Mouse (Mus musculus): Measurements from ENCODE around the gene Gdap1l1. TPM values are rescaled to one million over a fixed set of nuclear protein-coding genes. Genes with fewer than 3 reads are reported as not detected.
"Not testable (repeated sequence)": the region's sequence is repeated elsewhere in the genome, so short reads cannot be mapped to it uniquely, and the experiment has no call there.

Gdap1l1 gene
- polyA plus RNA-seq, 1 experiment from 2014 or later: 0.20 TPM

DNA sequence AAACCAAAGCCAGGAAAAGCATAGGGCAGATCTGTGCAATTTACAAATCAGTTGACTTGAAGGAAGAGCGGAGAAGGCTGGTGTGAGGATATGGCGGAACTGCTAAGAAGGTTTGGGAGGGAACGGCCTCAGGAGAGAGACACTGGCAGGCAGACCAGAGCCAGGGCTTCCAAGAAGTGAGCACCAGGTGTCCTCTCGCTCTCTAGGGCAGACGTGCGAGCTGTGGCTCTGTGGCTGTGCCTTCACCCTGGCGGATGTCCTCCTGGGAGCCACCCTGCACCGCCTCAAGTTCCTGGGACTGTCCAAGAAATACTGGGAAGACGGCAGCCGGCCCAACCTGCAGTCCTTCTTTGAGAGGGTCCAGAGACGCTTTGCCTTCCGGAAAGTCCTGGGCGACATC, 15.1 kb downstream of the Gdap1l1 start:
- Histone ChIP-seq H3K27ac (no peak overlapping the region), H3K9ac (no peak overlapping the region), H3K4me3 (no peak overlapping the region), H3K36me3 (no peaks in the 10 kb centered on the region), H3K27me3 (peaks cover 9% of the 10 kb centered on the region), H3K4me2 (no peak overlapping the region), H3K4me1 (no peaks in the 10 kb centered on the region), H3K9me3 (no peaks in the 10 kb centered on the region)
- WGBS: 91% methylated on average over 13 of the region's 13 CpGs
- no peak for ATAC-seq (ENCODE audit: insufficient number of reproducible peaks, low FRiP score, low TSS enrichment, low read depth)

- ATAC-seq (ENCODE audit: insufficient number of reproducible peaks, low FRiP score, low TSS enrichment, low read depth): no peak
- Histone ChIP-seq H3K27me3 (peaks cover 24% of the 10 kb centered on the region), H3K4me3 (no peak overlapping the region), H3K4me2 (no peak overlapping the region), H3K36me3 (no peaks in the 10 kb centered on the region), H3K4me1 (no peaks in the 10 kb centered on the region), H3K9me3 (no peaks in the 10 kb centered on the region), H3K27ac (no peak overlapping the region), H3K9ac (no peak overlapping the region)
- WGBS: 49% methylated on average over 27 of the region's 27 CpGs
These were observed 20.4 kb downstream of the Gdap1l1 start for GRCm38 (mm10) chr2:163458539-163459265.

- ATAC-seq (ENCODE audit: insufficient number of reproducible peaks, low FRiP score, low TSS enrichment, low read depth): no peak
These were observed 21.1 kb downstream of the Gdap1l1 start for GRCm38 (mm10) chr2:163459380-163459779.

DNA sequence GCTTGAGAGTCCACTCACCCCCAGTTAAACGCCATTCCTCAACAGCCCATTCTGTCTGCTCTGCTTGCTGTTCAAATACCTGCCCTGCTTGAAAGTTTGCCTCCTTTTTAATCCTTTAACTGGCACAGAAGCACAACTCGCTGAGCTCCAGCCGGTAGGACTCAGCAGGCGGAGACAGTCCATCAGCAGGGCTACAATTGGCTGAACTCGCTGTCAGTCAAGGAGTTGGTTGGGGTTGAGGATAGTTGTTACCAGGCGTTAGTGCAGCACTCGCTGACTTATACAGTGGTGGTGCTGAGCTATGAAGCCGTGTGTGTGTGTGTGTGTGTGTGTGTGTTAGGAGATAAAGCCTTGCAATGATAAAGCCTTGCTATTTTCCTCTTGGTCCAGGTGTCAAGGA, 22.3 kb downstream of the Gdap1l1 start:
- WGBS: 88% methylated on average over 8 of the region's 8 CpGs

More at GRCm38 (mm10) chr2:163459380-163459779, 21.1 kb downstream of the Gdap1l1 start:
- no peaks in the 10 kb centered on the region for H3K36me3 ChIP-seq
- H3K27ac ChIP-seq: no peak overlapping the region
- H3K27me3 ChIP-seq: peaks cover 24% of the 10 kb centered on the region
- H3K9ac ChIP-seq: no peak overlapping the region
- no peak overlapping the region for H3K4me3 ChIP-seq
- H3K9me3 ChIP-seq: no peaks in the 10 kb centered on the region
- WGBS: 39% methylated on average over 10 of the region's 10 CpGs
- H3K4me2 ChIP-seq: no peak overlapping the region
- H3K4me1 ChIP-seq: no peaks in the 10 kb centered on the region

GRCm38 (mm10) chr2:163461307-163461706, 23.0 kb downstream of the Gdap1l1 start:
- H3K4me2 ChIP-seq; H3K4me3 ChIP-seq; ATAC-seq (ENCODE audit: insufficient number of reproducible peaks, low FRiP score, low TSS enrichment, low read depth); H3K36me3 ChIP-seq; H3K27ac ChIP-seq; H3K9me3 ChIP-seq; H3K4me1 ChIP-seq; H3K9ac ChIP-seq: not testable (repeated sequence)
- WGBS: 93% methylated on average over 9 of the region's 9 CpGs
- peaks cover 24% of the 10 kb centered on the region for H3K27me3 ChIP-seq

More for the DNA sequence above, 22.3 kb downstream of the Gdap1l1 start:
- no peaks in the 10 kb centered on the region for H3K9me3 ChIP-seq
- no peak overlapping the region for H3K4me3 ChIP-seq
- H3K27me3 ChIP-seq: peaks cover 24% of the 10 kb centered on the region
- H3K4me1 ChIP-seq: no peaks in the 10 kb centered on the region
- H3K27ac ChIP-seq: no peak overlapping the region
- no peak overlapping the region for H3K9ac ChIP-seq
- ATAC-seq (ENCODE audit: insufficient number of reproducible peaks, low FRiP score, low TSS enrichment, low read depth): no peak
- H3K4me2 ChIP-seq: no peak overlapping the region
- 0 out of 2 replicates have a peak, but pooled peaks cover under 1% of the 10 kb centered on the region for H3K36me3 ChIP-seq

GRCm38 (mm10) chr2:163462386-163462785, 24.1 kb downstream of the Gdap1l1 start:
- Histone ChIP-seq H3K9me3 (no peaks in the 10 kb centered on the region), H3K27me3 (peaks cover 24% of the 10 kb centered on the region), H3K27ac (no peak overlapping the region), H3K36me3 (peaks cover 11% of the 10 kb centered on the region; the same call in 1 of the 2 replicates), H3K4me3 (no peak overlapping the region), H3K4me2 (no peak overlapping the region), H3K4me1 (no peaks in the 10 kb centered on the region), H3K9ac (no peak overlapping the region)
- no peak for ATAC-seq (ENCODE audit: insufficient number of reproducible peaks, low FRiP score, low TSS enrichment, low read depth)
- WGBS: 85% methylated on average over 5 of the region's 5 CpGs

DNA sequence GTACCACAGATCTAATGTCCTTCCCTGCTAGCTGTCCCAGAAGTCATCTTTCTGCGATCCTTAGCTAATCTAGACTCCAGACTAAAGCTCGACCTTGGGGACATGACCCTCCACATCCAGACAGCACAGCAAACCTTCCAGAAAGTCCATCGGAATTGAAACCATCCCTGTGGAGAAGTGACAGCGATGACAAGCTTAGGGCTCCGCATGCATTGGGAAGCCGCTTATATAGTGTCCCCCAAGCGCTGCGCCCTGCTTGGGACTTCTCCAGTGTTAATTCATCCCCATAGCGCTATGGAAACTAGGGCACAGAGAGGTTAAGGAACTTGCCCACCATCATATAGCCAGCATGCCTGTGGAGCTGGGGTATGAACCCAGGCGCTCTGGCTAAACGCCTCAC, 24.5 kb downstream of the Gdap1l1 start:
- Histone ChIP-seq H3K4me3 (no peak overlapping the region), H3K9me3 (no peaks in the 10 kb centered on the region), H3K27ac (no peak overlapping the region), H3K4me2 (no peak overlapping the region), H3K36me3 (peaks cover 15% of the 10 kb centered on the region; the same call in 1 of the 2 replicates), H3K9ac (no peak overlapping the region), H3K27me3 (peaks cover 21% of the 10 kb centered on the region), H3K4me1 (no peaks in the 10 kb centered on the region)
- 73% methylated on average over 11 of the region's 11 CpGs for WGBS
- ATAC-seq (ENCODE audit: insufficient number of reproducible peaks, low FRiP score, low TSS enrichment, low read depth): no peak

- Histone ChIP-seq H3K36me3 (peaks cover 20% of the 10 kb centered on the region), H3K9me3 (no peaks in the 10 kb centered on the region), H3K27ac (no peak overlapping the region), H3K9ac (no peak overlapping the region), H3K4me3 (no peak overlapping the region), H3K27me3 (peaks cover 16% of the 10 kb centered on the region), H3K4me1 (no peaks in the 10 kb centered on the region), H3K4me2 (no peak overlapping the region)
- ATAC-seq (ENCODE audit: insufficient number of reproducible peaks, low FRiP score, low TSS enrichment, low read depth): no peak
- WGBS: 53% methylated on average over 10 of the region's 10 CpGs
These were observed 25.0 kb downstream of the Gdap1l1 start for GRCm38 (mm10) chr2:163463251-163463769.

- no peaks in the 10 kb centered on the region for H3K4me1 ChIP-seq
- no peak overlapping the region for H3K4me3 ChIP-seq
- no peak for ATAC-seq (ENCODE audit: insufficient number of reproducible peaks, low FRiP score, low TSS enrichment, low read depth)
- H3K4me2 ChIP-seq: no peak overlapping the region
- WGBS: 66% methylated on average over 4 of the region's 4 CpGs
- H3K9ac ChIP-seq: no peak overlapping the region
- H3K9me3 ChIP-seq: no peaks in the 10 kb centered on the region
- H3K36me3 ChIP-seq: peaks cover 27% of the 10 kb centered on the region
- H3K27ac ChIP-seq: no peak overlapping the region
- peaks cover 9% of the 10 kb centered on the region for H3K27me3 ChIP-seq
These were observed 25.7 kb downstream of the Gdap1l1 start for GRCm38 (mm10) chr2:163463998-163464397.

GRCm38 (mm10) chr2:163464562-163464961, 26.3 kb downstream of the Gdap1l1 start:
- 0 out of 2 replicates have a peak, but pooled peaks cover 3% of the 10 kb centered on the region for H3K27me3 ChIP-seq
- H3K4me1 ChIP-seq: no peaks in the 10 kb centered on the region
- WGBS: 63% methylated on average over 6 of the region's 6 CpGs
- H3K27ac ChIP-seq: no peak overlapping the region
- peaks cover 33% of the 10 kb centered on the region for H3K36me3 ChIP-seq
- no peak overlapping the region for H3K4me3 ChIP-seq
- no peak overlapping the region for H3K9ac ChIP-seq
- H3K4me2 ChIP-seq: no peak overlapping the region
- H3K9me3 ChIP-seq: no peaks in the 10 kb centered on the region
- ATAC-seq (ENCODE audit: insufficient number of reproducible peaks, low FRiP score, low TSS enrichment, low read depth): no peak

- Histone ChIP-seq H3K4me3 (no peak overlapping the region), H3K4me2 (no peak overlapping the region), H3K36me3 (peaks cover 36% of the 10 kb centered on the region), H3K27me3 (no peaks in the 10 kb centered on the region), H3K4me1 (peaks cover 9% of the 10 kb centered on the region), H3K9ac (no peak overlapping the region), H3K9me3 (no peaks in the 10 kb centered on the region), H3K27ac (no peak overlapping the region)
- no peak for ATAC-seq (ENCODE audit: insufficient number of reproducible peaks, low FRiP score, low TSS enrichment, low read depth)
- WGBS: 62% methylated on average over 8 of the region's 8 CpGs
These were observed 28.5 kb downstream of the Gdap1l1 start for GRCm38 (mm10) chr2:163466771-163467170.

DNA sequence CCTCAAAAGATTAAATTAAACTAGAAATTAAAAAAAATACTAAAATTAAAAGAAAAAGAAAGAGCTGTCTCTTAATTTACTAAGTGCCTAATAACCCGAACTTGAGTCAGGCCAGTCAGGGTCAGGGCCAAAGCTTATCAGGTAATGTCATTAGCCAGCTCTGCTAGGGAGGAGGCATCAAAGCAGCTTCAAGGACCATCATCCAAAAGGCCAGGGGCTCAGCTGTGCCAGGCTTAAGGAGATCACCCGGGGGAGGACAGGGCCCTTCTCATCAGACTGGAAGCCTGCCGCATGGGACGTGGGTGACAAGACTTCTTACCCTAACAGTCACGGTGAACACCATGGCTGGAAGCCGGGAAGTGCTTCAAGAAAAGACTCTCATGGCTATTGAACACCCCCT, 29.3 kb downstream of the Gdap1l1 start:
- H3K27me3 ChIP-seq: no peaks in the 10 kb centered on the region
- H3K9ac ChIP-seq: no peak overlapping the region
- WGBS: 91% methylated on average over 6 of the region's 6 CpGs
- no peak overlapping the region for H3K27ac ChIP-seq
- peaks cover 36% of the 10 kb centered on the region for H3K36me3 ChIP-seq
- H3K4me2 ChIP-seq: no peak overlapping the region
- H3K4me3 ChIP-seq: no peak overlapping the region
- ATAC-seq (ENCODE audit: insufficient number of reproducible peaks, low FRiP score, low TSS enrichment, low read depth): no peak
- H3K4me1 ChIP-seq: peaks cover 11% of the 10 kb centered on the region
- no peaks in the 10 kb centered on the region for H3K9me3 ChIP-seq

All from limb, embryonic 15.5 days (tissue).